Mouse (Mus musculus) thymus, postnatal 25 days (tissue): ENCODE data around the gene Crmp1.
A peak's percentile ranks its signal among the peaks of the same experiment; 100 is the strongest.

Experiments used
- DNase-seq: peaks from one replicate; pipeline ENCODE4 v3.0.0; 2022

Gene Crmp1

GRCm38 (mm10) chr5:37241651-37242151, at the start of gene Crmp1:
Gene Crmp1 (plus strand): TSS chr5:37241940.
- no peak for DNase-seq

GRCm38 (mm10) chr5:37196196-37196595, 45.5 kb upstream of the Crmp1 start:
- DNase-seq = no peak

GRCm38 (mm10) chr5:37196666-37197250, 45.0 kb upstream of the Crmp1 start:
- peak; percentile 21 for DNase-seq

- no peak for DNase-seq
These were observed 44.3 kb upstream of the Crmp1 start for GRCm38 (mm10) chr5:37197423-37197822.

- DNase-seq = no peak
These were observed 43.6 kb upstream of the Crmp1 start for GRCm38 (mm10) chr5:37198011-37198688.

- DNase-seq = no peak
These were observed 39.5 kb upstream of the Crmp1 start for GRCm38 (mm10) chr5:37202285-37202684.

GRCm38 (mm10) chr5:37204886-37205285, 36.9 kb upstream of the Crmp1 start:
- no peak for DNase-seq

GRCm38 (mm10) chr5:37205420-37205819, 36.3 kb upstream of the Crmp1 start:
- no peak for DNase-seq

GRCm38 (mm10) chr5:37206364-37206763, 35.4 kb upstream of the Crmp1 start:
- DNase-seq = no peak

- DNase-seq = no peak
These were observed 28.6 kb upstream of the Crmp1 start for GRCm38 (mm10) chr5:37212938-37213708.

- DNase-seq = no peak
These were observed 28.0 kb upstream of the Crmp1 start for GRCm38 (mm10) chr5:37213709-37214103.

GRCm38 (mm10) chr5:37214614-37215013, 27.1 kb upstream of the Crmp1 start:
- no peak for DNase-seq

- DNase-seq = no peak
These were observed 26.5 kb upstream of the Crmp1 start for GRCm38 (mm10) chr5:37215276-37215675.

GRCm38 (mm10) chr5:37219615-37220014, 22.1 kb upstream of the Crmp1 start:
- DNase-seq = no peak

- DNase-seq = no peak
These were observed 21.2 kb upstream of the Crmp1 start for GRCm38 (mm10) chr5:37220575-37220974.

GRCm38 (mm10) chr5:37221563-37221962, 20.2 kb upstream of the Crmp1 start:
- DNase-seq = no peak

GRCm38 (mm10) chr5:37222316-37222715, 19.4 kb upstream of the Crmp1 start:
- DNase-seq = no peak

- no peak for DNase-seq
These were observed 16.0 kb upstream of the Crmp1 start for GRCm38 (mm10) chr5:37225708-37226107.

GRCm38 (mm10) chr5:37227956-37228680, 13.6 kb upstream of the Crmp1 start:
- no peak for DNase-seq

- no peak for DNase-seq
These were observed 12.8 kb upstream of the Crmp1 start for GRCm38 (mm10) chr5:37228894-37229293.

GRCm38 (mm10) chr5:37233010-37233557, 8.7 kb upstream of the Crmp1 start:
- DNase-seq = no peak

- DNase-seq = no peak
These were observed 3.1 kb upstream of the Crmp1 start for GRCm38 (mm10) chr5:37238654-37239053.

- DNase-seq = no peak
These were observed 1.2 kb upstream of the Crmp1 start for GRCm38 (mm10) chr5:37240550-37240949.
